Mouse (Mus musculus): ENCODE data around the gene Mdn1. TPM values are rescaled to one million over a fixed set of nuclear protein-coding genes. Genes with fewer than 3 reads are reported as not detected.
A peak's percentile ranks its signal among the peaks of the same experiment; 100 is the strongest.

Mdn1 gene
- 6.7 and 8.6 TPM in 2 replicates for polyA plus RNA-seq (2012; rRNA removed)

- peak; percentile 46 for DNase-seq (ENCODE audit: low read depth)
These were observed at the start of gene Mdn1 for GRCm38 (mm10) chr4:32656918-32657662. Mdn1 (plus strand) TSS chr4:32657119.

- DNase-seq (ENCODE audit: low read depth), result peak; percentile 89
These were observed 41.7 kb upstream of the Mdn1 start, which contains the start of gene Casp8ap2 for GRCm38 (mm10) chr4:32615034-32615881. Casp8ap2 (plus strand) TSS chr4:32615451.

- DNase-seq (ENCODE audit: low read depth), result no peak
These were observed 35.3 kb upstream of the Mdn1 start for GRCm38 (mm10) chr4:32621637-32622036.

- DNase-seq (ENCODE audit: low read depth), result no peak
These were observed 5.2 kb upstream of the Mdn1 start for GRCm38 (mm10) chr4:32651669-32652068.

GRCm38 (mm10) chr4:32656146-32656904 is 594 bp upstream of the Mdn1 start:
- no peak for DNase-seq (ENCODE audit: low read depth)

- no peak for DNase-seq (ENCODE audit: low read depth)
These were observed 8.9 kb downstream of the Mdn1 start for GRCm38 (mm10) chr4:32665843-32666242.

- no peak for DNase-seq (ENCODE audit: low read depth)
These were observed 11.4 kb downstream of the Mdn1 start for GRCm38 (mm10) chr4:32668291-32668690.

- no peak for DNase-seq (ENCODE audit: low read depth)
These were observed 12.9 kb downstream of the Mdn1 start for GRCm38 (mm10) chr4:32669825-32670224.

- DNase-seq (ENCODE audit: low read depth), result no peak
These were observed 17.1 kb downstream of the Mdn1 start for GRCm38 (mm10) chr4:32674025-32674424.

- no peak for DNase-seq (ENCODE audit: low read depth)
These were observed 20.6 kb downstream of the Mdn1 start for GRCm38 (mm10) chr4:32677471-32677870.

GRCm38 (mm10) chr4:32680843-32681242 is 23.9 kb downstream of the Mdn1 start:
- DNase-seq (ENCODE audit: low read depth), result no peak

GRCm38 (mm10) chr4:32682471-32682870 is 25.6 kb downstream of the Mdn1 start:
- no peak for DNase-seq (ENCODE audit: low read depth)

- DNase-seq (ENCODE audit: low read depth), result no peak
These were observed 26.2 kb downstream of the Mdn1 start for GRCm38 (mm10) chr4:32683061-32683582.

- no peak for DNase-seq (ENCODE audit: low read depth)
These were observed 60.8 kb downstream of the Mdn1 start for GRCm38 (mm10) chr4:32717733-32718132.

- DNase-seq (ENCODE audit: low read depth), result no peak
These were observed 88.5 kb downstream of the Mdn1 start for GRCm38 (mm10) chr4:32745394-32745793.

GRCm38 (mm10) chr4:32748396-32748795 is 91.5 kb downstream of the Mdn1 start:
- no peak for DNase-seq (ENCODE audit: low read depth)

- DNase-seq (ENCODE audit: low read depth), result no peak
These were observed 93.8 kb downstream of the Mdn1 start for GRCm38 (mm10) chr4:32750711-32751110.

- DNase-seq (ENCODE audit: low read depth), result peak; percentile 28
These were observed 100.5 kb downstream of the Mdn1 start for GRCm38 (mm10) chr4:32757430-32757829.

- no peak for DNase-seq (ENCODE audit: low read depth)
These were observed 110.6 kb downstream of the Mdn1 start for GRCm38 (mm10) chr4:32767471-32767870.

- no peak for DNase-seq (ENCODE audit: low read depth)
These were observed 111.1 kb downstream of the Mdn1 start for GRCm38 (mm10) chr4:32768046-32768445.

- DNase-seq (ENCODE audit: low read depth), result no peak
These were observed 113.4 kb downstream of the Mdn1 start for GRCm38 (mm10) chr4:32770284-32770810.

- DNase-seq (ENCODE audit: low read depth), result no peak
These were observed 123.1 kb downstream of the Mdn1 start for GRCm38 (mm10) chr4:32779996-32780395.
